Mouse (Mus musculus): ENCODE data around the gene Atxn7l1. TPM values are rescaled to one million over a fixed set of nuclear protein-coding genes. Genes with fewer than 3 reads are reported as not detected.

Gene Atxn7l1
- total RNA-seq, 1 experiment = 3.9 TPM

- no peak for DNase-seq (ENCODE audit: low read depth, low spot score)
- Histone ChIP-seq H3K4me1 (ENCODE audit: control insufficient read depth in 2 of 2, insufficient read depth in 2 of 2, low read length in 2 of 2, poor library complexity in 1 of 2) (peaks cover 0 to 11% of the 10 kb centered on the region in 2 experiments; a peak in 1 of 4 replicates), H3K36me3 (ENCODE audit: control insufficient read depth, insufficient read depth, low read length, poor library complexity, severe bottlenecking) (peaks cover 4% of the 10 kb centered on the region; the same call in 1 of the 2 replicates), H3K9me3 (ENCODE audit: control insufficient read depth, insufficient read depth, low read depth, low read length) (no peaks in the 10 kb centered on the region), H3K27ac (ENCODE audit: insufficient read depth, low read depth, low read length, poor library complexity, severe bottlenecking) (no peak overlapping the region), H3K9ac (ENCODE audit: insufficient read depth, low read depth, low read length, poor library complexity, severe bottlenecking) (no peak overlapping the region), H3K4me3 (ENCODE audit: insufficient read depth in 1 of 2, low read depth in 1 of 2, low read length in 2 of 2, poor library complexity in 1 of 2, severe bottlenecking in 1 of 2) (no peak overlapping the region)
- in situ Hi-C loops (cut with MboI; ENCODE audit: low sequenced_read_pairs in 2 of 2, unreplicated experiment in 2 of 2) = no loop called here
- TF ChIP-seq CHD2 (IDR thresholded peaks at IDR 0.05; ENCODE audit: low read depth, low read length) = no peak
- TF ChIP-seq ZNF384 (IDR thresholded peaks at IDR 0.05; ENCODE audit: low read depth, low read length) = no peak
- no peak for TF ChIP-seq HCFC1 (IDR thresholded peaks at IDR 0.05; ENCODE audit: borderline replicate concordance, insufficient read depth, low read length)
- TF ChIP-seq ZC3H11A (IDR thresholded peaks at IDR 0.05; ENCODE audit: borderline replicate concordance, low read depth, low read length) = no peak
- TF ChIP-seq MAFK (IDR thresholded peaks at IDR 0.05; ENCODE audit: insufficient read depth, low read depth, low read length) = no peak
Observed at GRCm38 (mm10) chr12:33144456-33144855, 3.0 kb upstream of the Atxn7l1 start.

- Histone ChIP-seq H3K9ac (ENCODE audit: insufficient read depth, low read depth, low read length, poor library complexity, severe bottlenecking) (peak overlapping the region; percentile 85), H3K4me3 (ENCODE audit: insufficient read depth in 1 of 2, low read depth in 1 of 2, low read length in 2 of 2, poor library complexity in 1 of 2, severe bottlenecking in 1 of 2) (peak overlapping the region; percentile 76 to 85), H3K27ac (ENCODE audit: insufficient read depth, low read depth, low read length, poor library complexity, severe bottlenecking) (no peak overlapping the region; the same call in 1 of the 2 replicates), H3K4me1 (ENCODE audit: control insufficient read depth in 2 of 2, insufficient read depth in 2 of 2, low read length in 2 of 2, poor library complexity in 1 of 2) (peaks cover 0 to 11% of the 10 kb centered on the region in 2 experiments; a peak in 1 of 4 replicates), H3K36me3 (ENCODE audit: control insufficient read depth, insufficient read depth, low read length, poor library complexity, severe bottlenecking) (no peaks in the 10 kb centered on the region; the same call in 1 of the 2 replicates), H3K9me3 (ENCODE audit: control insufficient read depth, insufficient read depth, low read depth, low read length) (no peaks in the 10 kb centered on the region)
- DNase-seq (ENCODE audit: low read depth, low spot score) = peak; percentile 44
- TF ChIP-seq ZC3H11A (IDR thresholded peaks at IDR 0.05; ENCODE audit: borderline replicate concordance, low read depth, low read length) (no peak), HCFC1 (IDR thresholded peaks at IDR 0.05; ENCODE audit: borderline replicate concordance, insufficient read depth, low read length) (no peak), CHD2 (IDR thresholded peaks at IDR 0.05; ENCODE audit: low read depth, low read length) (no peak), MAFK (IDR thresholded peaks at IDR 0.05; ENCODE audit: insufficient read depth, low read depth, low read length) (no peak), ZNF384 (IDR thresholded peaks at IDR 0.05; ENCODE audit: low read depth, low read length) (no peak)
- in situ Hi-C loops (cut with MboI; ENCODE audit: low sequenced_read_pairs in 2 of 2, unreplicated experiment in 2 of 2) = no loop called here
Observed at GRCm38 (mm10) chr12:33146622-33147433, 665 bp upstream of the Atxn7l1 start.

GRCm38 (mm10) chr12:33149544-33150190, 2.2 kb downstream of the Atxn7l1 start:
- no peak overlapping the region for H3K4me3 ChIP-seq (ENCODE audit: insufficient read depth in 1 of 2, low read depth in 1 of 2, low read length in 2 of 2, poor library complexity in 1 of 2, severe bottlenecking in 1 of 2)
- in situ Hi-C loops (cut with MboI; ENCODE audit: low sequenced_read_pairs in 2 of 2, unreplicated experiment in 2 of 2) = no loop called here
- no peak overlapping the region for H3K27ac ChIP-seq (ENCODE audit: insufficient read depth, low read depth, low read length, poor library complexity, severe bottlenecking)
- DNase-seq (ENCODE audit: low read depth, low spot score) = no peak
- peaks cover 0 to 11% of the 10 kb centered on the region in 2 experiments; a peak in 1 of 4 replicates for H3K4me1 ChIP-seq (ENCODE audit: control insufficient read depth in 2 of 2, insufficient read depth in 2 of 2, low read length in 2 of 2, poor library complexity in 1 of 2)
- no peaks in the 10 kb centered on the region for H3K9me3 ChIP-seq (ENCODE audit: control insufficient read depth, insufficient read depth, low read depth, low read length)
- no peaks in the 10 kb centered on the region; the same call in 1 of the 2 replicates for H3K36me3 ChIP-seq (ENCODE audit: control insufficient read depth, insufficient read depth, low read length, poor library complexity, severe bottlenecking)
- TF ChIP-seq ZC3H11A (IDR thresholded peaks at IDR 0.05; ENCODE audit: borderline replicate concordance, low read depth, low read length) (no peak), HCFC1 (IDR thresholded peaks at IDR 0.05; ENCODE audit: borderline replicate concordance, insufficient read depth, low read length) (no peak), ZNF384 (IDR thresholded peaks at IDR 0.05; ENCODE audit: low read depth, low read length) (no peak), CHD2 (IDR thresholded peaks at IDR 0.05; ENCODE audit: low read depth, low read length) (no peak), MAFK (IDR thresholded peaks at IDR 0.05; ENCODE audit: insufficient read depth, low read depth, low read length) (no peak)
- no peak overlapping the region for H3K9ac ChIP-seq (ENCODE audit: insufficient read depth, low read depth, low read length, poor library complexity, severe bottlenecking)

GRCm38 (mm10) chr12:33153131-33153530, 5.6 kb downstream of the Atxn7l1 start:
- H3K27ac ChIP-seq (ENCODE audit: insufficient read depth, low read depth, low read length, poor library complexity, severe bottlenecking) = no peak overlapping the region
- no peak for DNase-seq (ENCODE audit: low read depth, low spot score)
- no peak overlapping the region for H3K9ac ChIP-seq (ENCODE audit: insufficient read depth, low read depth, low read length, poor library complexity, severe bottlenecking)
- H3K4me3 ChIP-seq (ENCODE audit: insufficient read depth in 1 of 2, low read depth in 1 of 2, low read length in 2 of 2, poor library complexity in 1 of 2, severe bottlenecking in 1 of 2) = no peak overlapping the region
- H3K4me1 ChIP-seq (ENCODE audit: control insufficient read depth in 2 of 2, insufficient read depth in 2 of 2, low read length in 2 of 2, poor library complexity in 1 of 2) = peaks cover 0 to 7% of the 10 kb centered on the region in 2 experiments; a peak in 1 of 4 replicates
- no peaks in the 10 kb centered on the region for H3K9me3 ChIP-seq (ENCODE audit: control insufficient read depth, insufficient read depth, low read depth, low read length)
- TF ChIP-seq CHD2 (IDR thresholded peaks at IDR 0.05; ENCODE audit: low read depth, low read length) (no peak), ZC3H11A (IDR thresholded peaks at IDR 0.05; ENCODE audit: borderline replicate concordance, low read depth, low read length) (no peak), HCFC1 (IDR thresholded peaks at IDR 0.05; ENCODE audit: borderline replicate concordance, insufficient read depth, low read length) (no peak), ZNF384 (IDR thresholded peaks at IDR 0.05; ENCODE audit: low read depth, low read length) (no peak), MAFK (IDR thresholded peaks at IDR 0.05; ENCODE audit: insufficient read depth, low read depth, low read length) (no peak)
- no peaks in the 10 kb centered on the region; the same call in 1 of the 2 replicates for H3K36me3 ChIP-seq (ENCODE audit: control insufficient read depth, insufficient read depth, low read length, poor library complexity, severe bottlenecking)
- in situ Hi-C loops (cut with MboI; ENCODE audit: low sequenced_read_pairs in 2 of 2, unreplicated experiment in 2 of 2) = no loop called here
